Comparison of ENCODE assay signal across 8 mouse cellular contexts in the genomic region with DNA sequence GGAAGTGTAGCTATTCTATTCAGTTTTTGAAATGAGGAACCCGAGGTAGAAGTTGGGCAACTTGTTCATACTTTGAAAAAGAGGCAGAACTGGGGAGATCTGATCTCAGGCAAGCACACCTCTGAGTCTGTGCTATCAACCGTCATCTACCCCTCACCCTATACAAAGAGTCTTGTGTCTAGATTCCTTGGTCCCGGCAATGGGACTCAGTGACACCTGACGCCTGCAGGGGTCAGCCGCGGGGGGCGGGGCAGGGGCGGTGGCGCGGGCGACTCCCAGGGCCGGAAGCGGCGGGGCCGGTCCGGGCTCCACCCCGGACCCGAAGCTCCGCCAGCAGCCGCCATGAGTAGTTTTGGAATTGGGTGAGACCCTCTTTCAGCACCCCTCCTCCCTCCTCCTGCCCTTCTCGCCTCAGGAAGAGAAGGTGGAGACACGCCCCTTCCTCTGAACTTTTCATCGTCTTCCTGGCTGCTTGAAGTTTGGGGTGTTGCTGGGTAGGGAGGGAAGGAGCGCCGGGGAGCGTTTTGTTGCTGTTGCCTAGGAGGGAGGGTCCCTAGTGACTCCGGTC. TPM values are rescaled to one million over a fixed set of nuclear protein-coding genes. Genes with fewer than 3 reads are reported as not detected.
DNase-seq lines count a peak whose midpoint lies in the region; ATAC-seq and TF ChIP-seq lines count a peak whose summit lies in the region.

No protein-coding gene starts in this region.

- H3K4me3 ChIP-seq in erythroblast, embryonic 14.5 days (replicated peaks): peak overlapping the region; percentile 67
- H3K4me3 ChIP-seq in heart, embryonic 15.5 days: peak overlapping the region; percentile 61
- peak overlapping the region; percentile 81 for H3K4me3 ChIP-seq in macrophage (ENCODE audit: inconsistent target)
- H3K4me3 ChIP-seq in stomach, postnatal 0 days (ENCODE audit: low read depth, low read length): peak overlapping the region; percentile 57

- H3K27ac ChIP-seq in heart, embryonic 15.5 days: peak overlapping the region; percentile 61
- peak overlapping the region; percentile 40 for H3K27ac ChIP-seq in macrophage
- no peak overlapping the region for H3K27ac ChIP-seq in stomach, postnatal 0 days (replicated peaks)

- no peak for TF ChIP-seq CTCF in stomach, postnatal 0 days (IDR thresholded peaks at IDR 0.05; ENCODE audit: low read depth)

- TF ChIP-seq EP300 in stomach, postnatal 0 days (optimal IDR thresholded peaks at IDR 0.05): no peak

- peak overlapping the region; percentile 70 for H3K9ac ChIP-seq in heart, embryonic 15.5 days
- H3K9ac ChIP-seq in stomach, postnatal 0 days (ENCODE audit: low read length): peak overlapping the region; percentile 64

- H3K36me3 ChIP-seq in erythroblast, embryonic 14.5 days (ENCODE audit: control insufficient read depth): peaks cover 2% of the 10 kb centered on the region; the same call in 1 of the 2 replicates
- no peaks in the 10 kb centered on the region; the same call in 1 of the 2 replicates for H3K36me3 ChIP-seq in heart, embryonic 15.5 days
- H3K36me3 ChIP-seq in macrophage (ENCODE audit: inconsistent target): peaks cover 4% of the 10 kb centered on the region; the same call in 1 of the 2 replicates
- no peaks in the 10 kb centered on the region; the same call in 1 of the 2 replicates for H3K36me3 ChIP-seq in stomach, postnatal 0 days (ENCODE audit: control insufficient read depth, insufficient read depth, low read length)

- peak; percentile 56 for DNase-seq in embryo, embryonic 10 days (ENCODE audit: low spot score)
- DNase-seq in kidney, postnatal 10 days: peak; percentile 80
- DNase-seq in stomach, postnatal 0 days (ENCODE audit: low spot score): peak; percentile 77

- peaks cover 57% of the 10 kb centered on the region for H3K27me3 ChIP-seq in erythroblast, embryonic 14.5 days (ENCODE audit: control insufficient read depth)
- H3K27me3 ChIP-seq in heart, embryonic 15.5 days: peaks cover 41% of the 10 kb centered on the region
- peaks cover 20% of the 10 kb centered on the region for H3K27me3 ChIP-seq in stomach, postnatal 0 days (ENCODE audit: control insufficient read depth, insufficient read depth, low read length)

- peaks cover 45% of the 10 kb centered on the region for H3K4me1 ChIP-seq in erythroblast, embryonic 14.5 days (ENCODE audit: control insufficient read depth)
- peaks cover 56% of the 10 kb centered on the region for H3K4me1 ChIP-seq in heart, embryonic 15.5 days (replicated peaks)
- 0 out of 2 replicates have a peak, but pooled peaks cover 2% of the 10 kb centered on the region for H3K4me1 ChIP-seq in stomach, postnatal 0 days (replicated peaks; ENCODE audit: control insufficient read depth, insufficient read depth)

- H3K9me3 ChIP-seq in erythroblast, embryonic 14.5 days (ENCODE audit: control insufficient read depth, low read length): peaks cover 9% of the 10 kb centered on the region
- H3K9me3 ChIP-seq in heart, embryonic 15.5 days (replicated peaks): no peaks in the 10 kb centered on the region
- no peaks in the 10 kb centered on the region for H3K9me3 ChIP-seq in stomach, postnatal 0 days (ENCODE audit: control insufficient read depth, low read length)

- ATAC-seq in erythroblast, adult 5-6 weeks (replicated peaks; ENCODE audit: low FRiP score, poor library complexity, severe bottlenecking): no peak
- ATAC-seq in heart, embryonic 15.5 days (replicated peaks; ENCODE audit: insufficient number of reproducible peaks, insufficient read depth, low FRiP score, low read depth): peak; percentile 44
- peak; percentile 43 for ATAC-seq in stomach, postnatal 0 days (ENCODE audit: low FRiP score, low TSS enrichment)
- ATAC-seq in frontal cortex, adult (ENCODE audit: low TSS enrichment): no peak

- peak overlapping the region; percentile 77 for H3K4me2 ChIP-seq in heart, embryonic 15.5 days
- H3K4me2 ChIP-seq in stomach, postnatal 0 days (replicated peaks; ENCODE audit: low read depth): peak overlapping the region; percentile 80

- no peaks in the 10 kb centered on the region for H3K79me2 ChIP-seq in macrophage (ENCODE audit: inconsistent target)

- WGBS in heart, embryonic 15.5 days: under 1% methylated on average over 27 of the region's 27 CpGs
- 2% methylated on average over 27 of the region's 27 CpGs for WGBS in macrophage (ENCODE audit: missing documents)
- 1% methylated on average over 24 of the region's 27 CpGs for WGBS in stomach, postnatal 0 days

RNA-seq across cellular contexts. Expression of a gene that starts 4.7 kb away (rescaled TPM):
- 0.25 and 0.57 TPM in 2 replicates for polyA plus RNA-seq in erythroblast, embryonic 14.5 days (2012)
- 1.5 and 2.1 TPM in 2 replicates for total RNA-seq in erythroblast, adult 5-6 weeks (2015; ENCODE audit: low replicate concordance)
- 2.8 and 3.7 TPM in 2 replicates for total RNA-seq in erythroblast, adult 5-6 weeks (2017; ENCODE audit: low replicate concordance)
- polyA plus RNA-seq in heart, embryonic 15.5 days (2015; fragmentation: Nextera tagmentation; extraction: Ambion mirVana): 18.9 and 21.0 TPM in 2 replicates
- total RNA-seq in macrophage (2018; cell fraction: chromatin; rRNA removed): 100 to 1,000 TPM in 2 of 26 experiments, 10 to 100 TPM in 24; 22.2 to 168 (median 48.8) TPM
- 10 to 100 TPM; 19.9 to 36.5 (median 27.7) TPM for total RNA-seq in macrophage (2018; cell fraction: cytosol; rRNA removed)
- total RNA-seq in macrophage (2018; cell fraction: nucleus; rRNA removed): 10 to 100 TPM; 17.6 to 54.2 (median 29.3) TPM
- polyA plus RNA-seq in macrophage (2018): 14.8 to 23.5 TPM (median 15.4 TPM) in 3 replicates
- 8.4 and 8.8 TPM in 2 replicates for polyA plus RNA-seq in stomach, postnatal 0 days (2015; fragmentation: Nextera tagmentation; extraction: Ambion mirVana)

RNA-seq across cellular contexts. Expression of a gene that starts 15.0 kb away (rescaled TPM):
- polyA plus RNA-seq in erythroblast, embryonic 14.5 days (2012): not detected in 2 replicates
- 0.42 TPM in 1 of 2 replicates, not detected in the other for total RNA-seq in erythroblast, adult 5-6 weeks (2015; ENCODE audit: low replicate concordance)
- not detected in 2 replicates for total RNA-seq in erythroblast, adult 5-6 weeks (2017; ENCODE audit: low replicate concordance)
- 73.8 and 73.9 TPM in 2 replicates for polyA plus RNA-seq in heart, embryonic 15.5 days (2015; fragmentation: Nextera tagmentation; extraction: Ambion mirVana)
- total RNA-seq in macrophage (2018; cell fraction: chromatin; rRNA removed): 1 to 10 TPM in 1 of 26 experiments, under 1 TPM in 5, not detected in 20; 0.22 to 1.0 (median 0.55) TPM
- total RNA-seq in macrophage (2018; cell fraction: cytosol; rRNA removed): not detected
- under 1 TPM in 8 of 26 experiments, not detected in 18; 0.12 to 0.82 (median 0.42) TPM for total RNA-seq in macrophage (2018; cell fraction: nucleus; rRNA removed)
- polyA plus RNA-seq in macrophage (2018): not detected in 3 replicates
- 0.22 and 0.27 TPM in 2 replicates for polyA plus RNA-seq in stomach, postnatal 0 days (2015; fragmentation: Nextera tagmentation; extraction: Ambion mirVana)

RNA-seq across cellular contexts. Expression of a gene that starts 31.4 kb away (rescaled TPM):
- polyA plus RNA-seq in erythroblast, embryonic 14.5 days (2012): not detected in 2 replicates
- 0.19 TPM in 1 of 2 replicates, not detected in the other for total RNA-seq in erythroblast, adult 5-6 weeks (2015; ENCODE audit: low replicate concordance)
- not detected in 2 replicates for total RNA-seq in erythroblast, adult 5-6 weeks (2017; ENCODE audit: low replicate concordance)
- 2.1 and 2.2 TPM in 2 replicates for polyA plus RNA-seq in heart, embryonic 15.5 days (2015; fragmentation: Nextera tagmentation; extraction: Ambion mirVana)
- total RNA-seq in macrophage (2018; cell fraction: chromatin; rRNA removed): under 1 TPM in 3 of 26 experiments, not detected in 23; 0.21 to 0.26 (median 0.21) TPM
- under 1 TPM in 23 of 26 experiments, not detected in 3; 0.03 to 0.38 (median 0.09) TPM for total RNA-seq in macrophage (2018; cell fraction: cytosol; rRNA removed)
- total RNA-seq in macrophage (2018; cell fraction: nucleus; rRNA removed): under 1 TPM in 11 of 26 experiments, not detected in 15; 0.21 to 0.65 (median 0.36) TPM
- polyA plus RNA-seq in macrophage (2018): 0.09 TPM in 1 of 3 replicates, not detected in the others
- 0.85 and 1.3 TPM in 2 replicates for polyA plus RNA-seq in stomach, postnatal 0 days (2015; fragmentation: Nextera tagmentation; extraction: Ambion mirVana)

RNA-seq across cellular contexts. Expression of a gene that starts 31.4 kb away (rescaled TPM):
- 9.5 and 12.3 TPM in 2 replicates for polyA plus RNA-seq in erythroblast, embryonic 14.5 days (2012)
- 15.0 TPM in 2 replicates for total RNA-seq in erythroblast, adult 5-6 weeks (2015; ENCODE audit: low replicate concordance)
- total RNA-seq in erythroblast, adult 5-6 weeks (2017; ENCODE audit: low replicate concordance): 20.2 and 22.0 TPM in 2 replicates
- polyA plus RNA-seq in heart, embryonic 15.5 days (2015; fragmentation: Nextera tagmentation; extraction: Ambion mirVana): 93.2 and 96.6 TPM in 2 replicates
- total RNA-seq in macrophage (2018; cell fraction: chromatin; rRNA removed): 10 to 100 TPM in 17 of 26 experiments, 1 to 10 TPM in 9; 3.7 to 20.5 (median 13.4) TPM
- 10 to 100 TPM; 22.0 to 38.9 (median 26.8) TPM for total RNA-seq in macrophage (2018; cell fraction: cytosol; rRNA removed)
- total RNA-seq in macrophage (2018; cell fraction: nucleus; rRNA removed): 10 to 100 TPM in 15 of 26 experiments, 1 to 10 TPM in 11; 4.7 to 19.8 (median 12.6) TPM
- 19.9 to 46.5 TPM (median 29.5 TPM) in 3 replicates for polyA plus RNA-seq in macrophage (2018)
- 96.9 and 103 TPM in 2 replicates for polyA plus RNA-seq in stomach, postnatal 0 days (2015; fragmentation: Nextera tagmentation; extraction: Ambion mirVana)

RNA-seq across cellular contexts. Expression of a gene that starts 31.9 kb away (rescaled TPM):
- polyA plus RNA-seq in erythroblast, embryonic 14.5 days (2012): 0.61 and 0.66 TPM in 2 replicates
- total RNA-seq in erythroblast, adult 5-6 weeks (2015; ENCODE audit: low replicate concordance): 1.3 and 6.7 TPM in 2 replicates
- total RNA-seq in erythroblast, adult 5-6 weeks (2017; ENCODE audit: low replicate concordance): 0.70 and 1.3 TPM in 2 replicates
- polyA plus RNA-seq in heart, embryonic 15.5 days (2015; fragmentation: Nextera tagmentation; extraction: Ambion mirVana): 8.8 and 10.0 TPM in 2 replicates
- total RNA-seq in macrophage (2018; cell fraction: chromatin; rRNA removed): 10 to 100 TPM in 15 of 26 experiments, 1 to 10 TPM in 11; 2.1 to 16.4 (median 10.7) TPM
- 10 to 100 TPM in 25 of 26 experiments, 1 to 10 TPM in 1; 8.9 to 21.8 (median 14.7) TPM for total RNA-seq in macrophage (2018; cell fraction: cytosol; rRNA removed)
- total RNA-seq in macrophage (2018; cell fraction: nucleus; rRNA removed): 10 to 100 TPM in 24 of 26 experiments, 1 to 10 TPM in 2; 8.1 to 36.5 (median 19.3) TPM
- 9.0 to 15.2 TPM (median 12.0 TPM) in 3 replicates for polyA plus RNA-seq in macrophage (2018)
- 11.3 and 11.8 TPM in 2 replicates for polyA plus RNA-seq in stomach, postnatal 0 days (2015; fragmentation: Nextera tagmentation; extraction: Ambion mirVana)

Comparison
In these comparisons a context has a peak if more than half of its experiments do, and no peak if none do; other contexts are left out.
1. ATAC-seq: peak in heart, embryonic 15.5 days (single experiment) and stomach, postnatal 0 days (single experiment); none in erythroblast, adult 5-6 weeks (single experiment) and frontal cortex, adult (single experiment).
2. RNA of a gene that starts 15.0 kb away (polyA plus RNA-seq): 73.8 to 73.9 TPM in heart, embryonic 15.5 days; 0.22 to 0.27 TPM in stomach, postnatal 0 days, not detected in erythroblast, embryonic 14.5 days and not detected in macrophage; every median in the first group is over 10 times any median in the second.
3. Peak in every context shown above with its lines, with median percentiles within 50 percentile points of each other: H3K4me3 ChIP-seq and DNase-seq.